Mouse (Mus musculus): ENCODE measurements around the gene Pafah1b2.

DNA sequence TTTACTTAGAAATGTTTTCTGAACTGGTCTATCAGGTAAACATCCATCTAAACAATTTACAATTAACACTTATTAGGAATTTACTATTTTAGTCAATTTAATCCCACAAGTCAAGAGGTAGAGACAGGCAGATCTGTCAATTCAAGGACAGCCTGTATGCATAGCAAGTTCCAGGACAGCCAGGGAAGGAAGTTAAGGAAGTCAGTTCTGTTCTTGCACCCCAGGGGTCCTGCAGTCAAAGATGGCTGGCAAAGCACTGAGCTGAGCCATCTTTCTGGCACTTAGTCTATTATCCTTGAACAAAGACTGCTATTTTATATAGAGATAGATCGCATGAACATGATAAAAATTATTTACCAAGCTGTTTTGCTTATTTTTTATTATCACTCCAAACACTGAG lies 31.9 kb downstream of the Pafah1b2 start:
- TF ChIP-seq POLR2A (IDR thresholded peaks at IDR 0.05; ENCODE audit: insufficient read depth, low read depth, low read length) (no peak), CTCF (IDR thresholded peaks at IDR 0.05) (no peak)

All from heart, adult 2 months (tissue).